Mouse (Mus musculus) heart, postnatal 0 days (tissue): ENCODE measurements around the gene Notch2.
"Not testable (repeated sequence)": the region's sequence is repeated elsewhere in the genome, so short reads cannot be mapped to it uniquely, and the experiment has no call there.

Experiments used
- CTCF ChIP-seq: IDR thresholded peaks from 2 replicates; pipeline ENCODE4 v1.5.1; 2016; ENCODE audit warnings: antibody characterized with exemption, control low read depth, low read depth
- EP300 ChIP-seq: IDR thresholded peaks from 2 replicates; pipeline ENCODE4 v1.6.1; 2016; ENCODE audit warnings: antibody characterized with exemption, low read depth

GRCm38 (mm10) chr3:98050086-98050485, 36.8 kb downstream of the Notch2 start:
- TF ChIP-seq CTCF, EP300: not testable (repeated sequence)
